Mouse (Mus musculus) forebrain, embryonic 11.5 days (tissue): Measurements from ENCODE around the gene Zdhhc1. TPM values are rescaled to one million over a fixed set of nuclear protein-coding genes. Genes with fewer than 3 reads are reported as not detected.

ENCODE experiments used
- ATAC-seq: fragments of 200-750 bp; cut with Nextera tagmentation; replicated peaks from 2 replicates; pipeline ENCODE4 v1.8.0; 2017; ENCODE audit warnings: moderate TSS enrichment; ENCODE audit not compliant: low FRiP score
- DNase-seq: peaks from one replicate; pipeline ENCODE4 v3.0.0-alpha.2; 2017; ENCODE audit warnings: low spot score
- H3K27ac ChIP-seq: fragments of 300-500 bp; sonication (generic); 2 replicates; pipeline ENCODE4 v1.5.1; 2014; ENCODE audit warnings: low read depth, low read length
- H3K27me3 ChIP-seq: fragments of 300-500 bp; sonication (generic); 2 replicates; pipeline ENCODE4 v1.6.1; 2014; ENCODE audit warnings: mild to moderate bottlenecking, low read length, mixed read lengths; ENCODE audit not compliant: control insufficient read depth, insufficient read depth
- H3K36me3 ChIP-seq: fragments of 300-500 bp; sonication (generic); 2 replicates; pipeline ENCODE4 v1.6.1; 2014; ENCODE audit warnings: mild to moderate bottlenecking, low read length, moderate library complexity, mixed read lengths; ENCODE audit not compliant: control insufficient read depth, insufficient read depth
- H3K4me1 ChIP-seq: fragments of 300-500 bp; sonication (generic); replicated peaks from 2 replicates; pipeline ENCODE4 v1.6.1; 2014; ENCODE audit warnings: low read length, mixed read lengths; ENCODE audit not compliant: control insufficient read depth, insufficient read depth
- H3K4me2 ChIP-seq: fragments of 300-500 bp; sonication (generic); 2 replicates; pipeline ENCODE4 v1.6.1; 2014; ENCODE audit warnings: low read depth, mild to moderate bottlenecking, low read length, moderate library complexity, mixed read lengths; ENCODE audit not compliant: severe bottlenecking
- H3K4me3 ChIP-seq: fragments of 300-500 bp; sonication (generic); 2 replicates; pipeline ENCODE4 v1.5.1; 2014; ENCODE audit warnings: low read depth, low read length
- H3K9ac ChIP-seq: fragments of 300-500 bp; sonication (generic); 2 replicates; pipeline ENCODE4 v1.6.1; 2014; ENCODE audit warnings: low read length
- H3K9me3 ChIP-seq: fragments of 300-500 bp; sonication (generic); 2 replicates; pipeline ENCODE4 v1.6.1; 2016; ENCODE audit warnings: low read length, mixed read lengths; ENCODE audit not compliant: control insufficient read depth
- WGBS: fragments of 180-500 bp; shearing (Covaris S2); extraction: QIAGEN DNeasy Blood & Tissue Kit; methylation state at CpG from one replicate; pipeline ENCODE4 v1.1.7; 2014; 5-methylcytosine and 5-hydroxymethylcytosine counted together
- polyA plus RNA-seq: library from polyadenylated mRNA; unstranded; fragments of >200 nt; fragmentation: Nextera tagmentation; extraction: Ambion mirVana; gene quantifications from 2 replicates; pipeline ENCODE4 v1.2.1, GENCODE M21; 2014

Gene Zdhhc1
- polyA plus RNA-seq, 1 experiment from 2014 or later, result 24.6 TPM

DNA sequence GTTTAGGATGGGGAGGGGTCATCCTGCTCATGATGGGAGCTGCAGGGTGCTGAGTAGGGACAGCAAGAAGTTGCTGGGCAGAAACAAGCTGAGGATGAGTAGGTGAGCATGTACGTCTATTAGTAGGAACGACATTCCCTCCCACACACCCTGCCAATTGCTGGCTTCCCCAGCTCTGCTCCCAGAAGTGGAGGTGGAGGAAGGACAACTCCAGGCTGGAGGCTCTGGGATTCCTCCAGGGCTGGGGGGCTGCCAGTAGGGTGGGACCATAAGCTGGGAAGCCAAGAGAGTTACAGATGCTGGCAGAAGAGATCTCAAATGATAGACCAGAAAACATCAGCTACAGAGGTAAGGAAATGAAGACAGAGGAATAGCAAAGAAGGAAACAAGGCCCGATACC lies 39.8 kb upstream of the Zdhhc1 start:
- 94% methylated on average over 3 of the region's 3 CpGs for WGBS
- no peaks in the 10 kb centered on the region for H3K9me3 ChIP-seq
- H3K27me3 ChIP-seq, result no peaks in the 10 kb centered on the region
- H3K27ac ChIP-seq, result no peak overlapping the region
- no peak overlapping the region for H3K4me3 ChIP-seq
- no peak overlapping the region for H3K4me2 ChIP-seq
- ATAC-seq, result no peak
- 0 out of 2 replicates have a peak, but pooled peaks cover 4% of the 10 kb centered on the region for H3K4me1 ChIP-seq
- no peak overlapping the region for H3K9ac ChIP-seq
- no peak for DNase-seq
- peaks cover 3% of the 10 kb centered on the region; the same call in 1 of the 2 replicates for H3K36me3 ChIP-seq

DNA sequence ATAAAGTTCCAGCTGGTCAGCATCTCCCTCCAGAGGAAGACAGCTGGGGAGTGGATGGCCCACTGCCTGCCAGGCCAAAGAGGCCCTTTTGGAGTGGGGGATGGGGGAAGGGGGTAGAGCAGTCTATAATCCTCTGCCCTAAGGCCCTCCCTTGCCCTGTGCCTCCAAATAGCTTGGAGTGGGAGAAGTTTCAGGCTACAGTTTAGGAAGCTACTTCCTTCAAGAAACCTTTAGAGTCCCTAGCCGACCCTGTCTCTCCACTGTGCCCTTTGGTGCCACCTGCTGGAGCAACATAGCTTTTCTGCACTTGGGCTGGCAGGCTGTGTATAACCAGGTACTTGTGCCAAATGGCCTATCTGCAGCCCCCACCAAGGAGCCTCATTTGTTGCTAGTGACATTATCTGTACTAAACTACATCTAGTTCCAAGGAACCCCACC lies 37.2 kb upstream of the Zdhhc1 start:
- WGBS, result 6% methylated on average over 1 of the region's 1 CpGs
- 0 out of 2 replicates have a peak, but pooled peaks cover 6% of the 10 kb centered on the region for H3K4me1 ChIP-seq
- H3K9ac ChIP-seq, result peak overlapping the region; percentile 8; the same call in 1 of the 2 replicates
- no peak overlapping the region for H3K4me2 ChIP-seq
- no peak overlapping the region for H3K27ac ChIP-seq
- no peak overlapping the region for H3K4me3 ChIP-seq
- H3K9me3 ChIP-seq, result no peaks in the 10 kb centered on the region
- peak; percentile 49; the same call in 1 of the 2 replicates for ATAC-seq
- no peaks in the 10 kb centered on the region for H3K27me3 ChIP-seq
- H3K36me3 ChIP-seq, result peaks cover 2% of the 10 kb centered on the region; the same call in 1 of the 2 replicates
- peak; percentile 87 for DNase-seq

DNA sequence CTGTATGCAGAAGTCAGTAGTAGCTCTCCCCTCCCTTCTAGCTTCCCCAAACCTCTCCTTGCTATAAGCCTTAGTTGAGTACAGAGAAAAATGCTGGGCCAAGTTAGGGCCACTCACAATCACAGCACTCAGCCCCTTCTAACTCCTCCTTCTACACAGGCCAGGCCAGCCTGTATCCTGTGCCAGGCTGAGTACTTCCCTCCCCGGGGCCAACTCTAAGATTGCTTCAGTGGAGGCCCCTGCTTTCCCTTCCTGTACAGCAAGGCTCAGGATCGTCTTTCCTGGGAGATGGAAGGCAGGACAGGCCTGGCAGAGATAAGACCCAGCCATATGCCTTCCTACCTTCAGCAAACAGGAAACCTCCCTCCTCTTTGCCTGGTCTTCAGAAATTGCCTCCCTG lies 36.7 kb upstream of the Zdhhc1 start:
- Histone ChIP-seq H3K4me1 (0 out of 2 replicates have a peak, but pooled peaks cover 6% of the 10 kb centered on the region), H3K27ac (no peak overlapping the region), H3K9me3 (no peaks in the 10 kb centered on the region), H3K4me2 (no peak overlapping the region), H3K36me3 (no peaks in the 10 kb centered on the region; the same call in 1 of the 2 replicates), H3K4me3 (no peak overlapping the region), H3K27me3 (no peaks in the 10 kb centered on the region), H3K9ac (peak overlapping the region; percentile 8; the same call in 1 of the 2 replicates)
- no peak for ATAC-seq
- 63% methylated on average over 2 of the region's 2 CpGs for WGBS
- no peak for DNase-seq

DNA sequence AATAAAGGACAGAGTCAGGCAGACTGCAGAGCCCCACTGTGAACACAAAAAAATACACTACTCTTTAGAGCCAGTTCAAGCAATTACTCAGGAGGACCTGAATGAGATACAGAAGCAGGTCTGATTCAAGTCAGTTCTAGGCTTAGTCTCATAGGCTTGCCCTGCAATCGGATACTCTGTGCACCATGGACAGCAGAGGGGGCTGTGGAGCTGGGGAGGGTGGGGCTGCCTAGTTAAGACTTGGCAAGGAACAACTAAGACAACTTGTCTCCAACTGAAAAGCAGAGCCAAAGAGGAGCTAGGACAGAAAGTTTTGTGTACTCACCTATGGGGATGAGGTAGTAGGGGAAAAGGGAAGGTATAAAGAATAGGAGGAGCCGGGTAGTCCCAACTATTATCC lies 35.1 kb upstream of the Zdhhc1 start:
- H3K4me2 ChIP-seq, result no peak overlapping the region
- H3K27ac ChIP-seq, result no peak overlapping the region
- no peak for DNase-seq
- 0 out of 2 replicates have a peak, but pooled peaks cover 6% of the 10 kb centered on the region for H3K4me1 ChIP-seq
- no peak for ATAC-seq
- no peak overlapping the region for H3K4me3 ChIP-seq
- 62% methylated on average over 2 of the region's 2 CpGs for WGBS
- no peaks in the 10 kb centered on the region for H3K36me3 ChIP-seq
- H3K27me3 ChIP-seq, result no peaks in the 10 kb centered on the region
- no peaks in the 10 kb centered on the region for H3K9me3 ChIP-seq
- H3K9ac ChIP-seq, result no peak overlapping the region

DNA sequence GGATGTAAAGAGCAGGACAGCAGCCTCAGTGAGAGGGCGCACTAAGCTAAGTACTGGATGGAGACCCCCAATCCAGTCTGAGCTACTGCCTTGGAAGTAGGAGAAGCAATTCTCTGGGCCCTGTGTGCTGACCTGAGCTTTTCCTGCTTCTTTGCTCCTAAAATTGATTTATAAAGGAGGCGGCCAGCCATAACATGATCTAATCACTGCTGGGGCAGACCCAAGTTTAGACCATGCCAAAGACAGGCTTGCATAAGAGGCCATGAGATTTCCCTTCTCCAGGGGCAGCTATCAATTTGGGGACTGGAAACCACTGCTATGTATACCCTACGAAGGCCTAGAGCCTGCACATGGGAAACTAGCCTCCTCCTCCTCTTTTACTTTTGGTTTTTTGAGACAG lies 32.6 kb upstream of the Zdhhc1 start:
- WGBS, result 88% methylated on average over 3 of the region's 3 CpGs
- no peaks in the 10 kb centered on the region for H3K9me3 ChIP-seq
- H3K27me3 ChIP-seq, result no peaks in the 10 kb centered on the region
- no peak overlapping the region for H3K27ac ChIP-seq
- H3K4me3 ChIP-seq, result no peak overlapping the region
- ATAC-seq (no peak), DNase-seq (no peak)
- H3K36me3 ChIP-seq, result no peaks in the 10 kb centered on the region; the same call in 1 of the 2 replicates
- no peak overlapping the region for H3K9ac ChIP-seq
- H3K4me1 ChIP-seq, result 0 out of 2 replicates have a peak, but pooled peaks cover 6% of the 10 kb centered on the region
- H3K4me2 ChIP-seq, result no peak overlapping the region

DNA sequence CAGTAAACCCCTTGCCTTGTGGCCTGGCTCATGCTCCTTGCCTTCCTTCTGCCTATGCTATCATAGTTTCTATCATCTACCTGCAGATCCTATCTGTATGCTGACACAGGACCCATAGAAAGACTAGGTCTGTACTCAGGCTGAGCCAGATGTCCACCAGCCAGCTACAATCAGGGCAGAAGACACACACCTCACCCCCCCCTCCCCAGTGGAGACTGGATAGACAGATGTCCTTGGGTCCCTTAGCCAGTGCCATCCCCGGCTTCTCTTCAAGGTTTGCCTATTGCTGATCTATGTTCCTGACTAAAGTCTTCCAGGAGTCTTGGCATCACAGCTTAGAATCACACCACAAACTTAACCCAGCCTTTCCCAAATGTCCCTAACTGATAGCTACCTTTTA lies 31.5 kb upstream of the Zdhhc1 start:
- no peak overlapping the region for H3K27ac ChIP-seq
- H3K27me3 ChIP-seq, result no peaks in the 10 kb centered on the region
- no peak for ATAC-seq
- no peak for DNase-seq
- H3K9ac ChIP-seq, result no peak overlapping the region
- H3K4me2 ChIP-seq, result no peak overlapping the region
- H3K9me3 ChIP-seq, result no peaks in the 10 kb centered on the region
- no peaks in the 10 kb centered on the region; the same call in 1 of the 2 replicates for H3K36me3 ChIP-seq
- H3K4me3 ChIP-seq, result no peak overlapping the region
- 0 out of 2 replicates have a peak, but pooled peaks cover 2% of the 10 kb centered on the region for H3K4me1 ChIP-seq
- 95% methylated on average over 1 of the region's 1 CpGs for WGBS

DNA sequence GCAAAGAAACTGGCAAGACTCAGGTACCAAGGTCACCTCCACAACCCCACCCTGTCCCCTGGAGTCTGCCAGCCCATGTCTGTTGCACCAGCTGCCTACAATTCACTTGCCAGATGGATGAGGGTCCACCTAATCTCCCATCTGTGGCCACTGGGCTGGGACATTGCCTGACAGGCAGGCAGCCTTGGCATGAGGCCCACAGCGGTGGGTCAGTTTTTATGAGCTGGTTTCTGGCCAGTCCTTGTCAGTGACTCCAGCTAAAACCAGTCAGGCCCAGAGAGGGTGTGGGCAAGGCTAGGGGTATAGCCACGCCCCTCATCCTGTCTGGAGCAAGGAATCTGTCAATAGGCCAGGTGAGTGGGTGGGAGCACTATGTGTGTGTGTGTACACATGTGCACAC lies 30.4 kb upstream of the Zdhhc1 start:
- Histone ChIP-seq H3K9me3 (no peaks in the 10 kb centered on the region), H3K4me1 (0 out of 2 replicates have a peak, but pooled peaks cover 2% of the 10 kb centered on the region), H3K4me3 (no peak overlapping the region), H3K27me3 (no peaks in the 10 kb centered on the region), H3K36me3 (no peaks in the 10 kb centered on the region; the same call in 1 of the 2 replicates), H3K4me2 (no peak overlapping the region), H3K9ac (no peak overlapping the region), H3K27ac (no peak overlapping the region)
- ATAC-seq (no peak), DNase-seq (no peak)
- WGBS, result 89% methylated on average over 2 of the region's 2 CpGs

DNA sequence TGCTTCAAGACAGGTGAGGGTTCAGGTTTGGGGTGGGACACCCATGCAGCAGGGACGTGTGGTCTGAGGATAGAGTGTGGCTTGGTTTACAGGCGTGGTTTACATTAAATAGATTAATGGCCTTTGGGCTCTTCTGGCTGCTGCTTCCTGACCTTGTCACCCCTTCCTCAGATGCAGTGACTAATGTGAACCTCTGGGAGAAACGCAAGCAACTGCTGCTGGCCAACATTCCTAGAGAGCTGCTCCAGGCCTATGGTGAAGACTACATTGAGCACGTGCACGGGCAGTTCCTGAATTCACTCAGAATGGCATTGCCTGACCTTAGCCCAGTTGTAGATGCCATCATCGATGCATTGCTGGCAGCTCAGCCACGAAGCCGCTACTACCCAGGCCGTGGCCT lies 26.2 kb upstream of the Zdhhc1 start:
- Histone ChIP-seq H3K9me3 (no peaks in the 10 kb centered on the region), H3K36me3 (no peaks in the 10 kb centered on the region; the same call in 1 of the 2 replicates), H3K4me2 (no peak overlapping the region), H3K27ac (no peak overlapping the region), H3K27me3 (no peaks in the 10 kb centered on the region; the same call in 1 of the 2 replicates), H3K4me1 (peaks cover 18% of the 10 kb centered on the region), H3K4me3 (no peak overlapping the region), H3K9ac (no peak overlapping the region)
- no peak for ATAC-seq
- no peak for DNase-seq
- WGBS, result 86% methylated on average over 9 of the region's 9 CpGs
